Mouse (Mus musculus) intestine, embryonic 15.5 days (tissue): ENCODE measurements around the gene Slamf8. TPM values are rescaled to one million over a fixed set of nuclear protein-coding genes. Genes with fewer than 3 reads are reported as not detected.

ENCODE experiments used
- ATAC-seq: fragments of 200-750 bp; cut with Nextera tagmentation; 2 replicates; pipeline ENCODE4 v1.8.0; 2017; ENCODE audit warnings: moderate TSS enrichment, moderate library complexity
- H3K27ac ChIP-seq: fragments of 300-500 bp; sonication (generic); 2 replicates; pipeline ENCODE4 v1.5.1; 2015; ENCODE audit warnings: mild to moderate bottlenecking, inconsistent platforms
- H3K27me3 ChIP-seq: fragments of 300-500 bp; sonication (generic); replicated peaks from 2 replicates; pipeline ENCODE4 v1.6.1; 2015; ENCODE audit warnings: inconsistent platforms
- H3K36me3 ChIP-seq: fragments of 300-500 bp; sonication (generic); 2 replicates; pipeline ENCODE4 v1.6.1; 2015; ENCODE audit warnings: inconsistent platforms
- H3K4me1 ChIP-seq: fragments of 300-500 bp; sonication (generic); replicated peaks from 2 replicates; pipeline ENCODE4 v1.6.1; 2015; ENCODE audit warnings: inconsistent platforms
- H3K4me2 ChIP-seq: fragments of 300-500 bp; sonication (generic); replicated peaks from 2 replicates; pipeline ENCODE4 v1.6.1; 2015; ENCODE audit warnings: mild to moderate bottlenecking, inconsistent platforms
- H3K4me3 ChIP-seq: fragments of 300-500 bp; sonication (generic); replicated peaks from 2 replicates; pipeline ENCODE4 v1.5.1; 2015; ENCODE audit warnings: inconsistent platforms
- H3K9ac ChIP-seq: fragments of 300-500 bp; sonication (generic); 2 replicates; pipeline ENCODE4 v1.6.1; 2015; ENCODE audit warnings: inconsistent platforms
- H3K9me3 ChIP-seq: fragments of 300-500 bp; sonication (generic); 2 replicates; pipeline ENCODE4 v1.6.1; 2016; ENCODE audit warnings: inconsistent platforms
- WGBS: fragments of 180-500 bp; shearing (Covaris S2); methylation state at CpG from one replicate; pipeline ENCODE4 v1.1.7; 2015; 5-methylcytosine and 5-hydroxymethylcytosine counted together
- polyA plus RNA-seq: library from polyadenylated mRNA; unstranded; fragments of >200 nt; fragmentation: Nextera tagmentation; extraction: Ambion mirVana; gene quantifications from 2 replicates; pipeline ENCODE4 v1.2.1, GENCODE M21; 2015

Slamf8 gene
- 0.33 and 0.37 TPM in 2 replicates for polyA plus RNA-seq

- Histone ChIP-seq H3K9ac (no peak within 1 kb of the TSS), H3K27ac (no peak within 1 kb of the TSS), H3K4me2 (no peak within 1 kb of the TSS), H3K36me3 (no peaks in the 10 kb centered on the region), H3K4me3 (no peak within 1 kb of the TSS), H3K27me3 (no peaks in the 10 kb centered on the region; the same call in 1 of the 2 replicates), H3K9me3 (no peaks in the 10 kb centered on the region), H3K4me1 (no peaks in the 10 kb centered on the region)
- 70% methylated on average over 7 of the region's 7 CpGs for WGBS
- ATAC-seq, result no peak
Observed at GRCm38 (mm10) chr1:172590385-172590784, at the start of gene Slamf8. Slamf8 (minus strand) TSS chr1:172590568.

DNA sequence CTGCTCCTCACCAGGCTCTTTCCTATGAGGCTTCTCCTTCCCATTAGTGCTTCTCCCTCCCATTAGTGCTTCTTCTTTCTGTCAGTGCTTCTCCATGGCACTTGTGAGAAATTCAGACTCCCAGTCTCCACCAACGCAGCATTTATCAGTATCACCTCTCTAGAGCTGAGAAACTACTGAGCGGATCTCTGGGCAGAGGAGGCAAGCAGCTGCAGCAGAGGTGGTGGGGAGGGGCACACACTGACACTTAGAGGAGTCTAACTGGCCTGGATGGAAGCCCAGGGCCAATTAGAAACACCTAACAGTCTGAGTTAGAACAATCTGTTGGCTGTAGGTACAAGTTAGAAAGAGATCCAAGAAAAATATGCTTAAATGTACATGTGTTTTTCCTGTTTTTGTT lies 48.4 kb upstream of the Slamf8 start:
- H3K27ac ChIP-seq, result no peak overlapping the region
- H3K4me1 ChIP-seq, result peaks cover 4% of the 10 kb centered on the region; the same call in 1 of the 2 replicates
- no peak overlapping the region for H3K4me2 ChIP-seq
- H3K4me3 ChIP-seq, result no peak overlapping the region
- no peaks in the 10 kb centered on the region for H3K36me3 ChIP-seq
- H3K9ac ChIP-seq, result no peak overlapping the region
- no peak for ATAC-seq
- H3K27me3 ChIP-seq, result no peaks in the 10 kb centered on the region
- WGBS, result 56% methylated on average over 2 of the region's 2 CpGs
- H3K9me3 ChIP-seq, result no peaks in the 10 kb centered on the region

DNA sequence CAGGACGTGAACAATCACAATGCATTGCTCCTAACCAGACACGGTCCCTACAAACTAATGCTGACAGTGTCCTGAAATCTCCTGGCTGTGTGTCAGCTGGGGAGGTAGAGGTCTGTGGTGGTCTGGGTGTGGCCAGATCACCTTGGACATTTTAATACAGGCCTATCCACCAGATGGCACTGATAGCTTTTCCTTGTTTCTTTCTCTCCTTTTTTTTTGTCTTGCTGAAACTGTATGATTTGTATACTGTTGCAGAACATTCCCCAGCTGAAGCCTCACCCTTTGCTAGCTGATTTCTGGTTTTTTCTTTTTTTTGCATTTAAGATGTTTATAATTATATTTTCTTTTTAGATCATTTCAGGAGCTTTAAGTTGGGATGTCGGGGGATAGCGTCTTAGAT lies 47.4 kb upstream of the Slamf8 start:
- no peak overlapping the region for H3K4me3 ChIP-seq
- no peak overlapping the region for H3K27ac ChIP-seq
- no peak overlapping the region for H3K9ac ChIP-seq
- H3K9me3 ChIP-seq, result no peaks in the 10 kb centered on the region
- WGBS, result 58% methylated on average over 4 of the region's 4 CpGs
- H3K36me3 ChIP-seq, result no peaks in the 10 kb centered on the region
- peaks cover 4% of the 10 kb centered on the region; the same call in 1 of the 2 replicates for H3K4me1 ChIP-seq
- no peak for ATAC-seq
- H3K4me2 ChIP-seq, result no peak overlapping the region
- H3K27me3 ChIP-seq, result no peaks in the 10 kb centered on the region

GRCm38 (mm10) chr1:172636266-172636665 lies 45.9 kb upstream of the Slamf8 start:
- H3K36me3 ChIP-seq, result no peaks in the 10 kb centered on the region
- H3K27ac ChIP-seq, result no peak overlapping the region
- no peak overlapping the region for H3K9ac ChIP-seq
- ATAC-seq, result no peak
- H3K4me1 ChIP-seq, result peaks cover 11% of the 10 kb centered on the region
- H3K27me3 ChIP-seq, result no peaks in the 10 kb centered on the region
- H3K9me3 ChIP-seq, result no peaks in the 10 kb centered on the region
- no peak overlapping the region for H3K4me2 ChIP-seq
- H3K4me3 ChIP-seq, result no peak overlapping the region
- 74% methylated on average over 5 of the region's 5 CpGs for WGBS

DNA sequence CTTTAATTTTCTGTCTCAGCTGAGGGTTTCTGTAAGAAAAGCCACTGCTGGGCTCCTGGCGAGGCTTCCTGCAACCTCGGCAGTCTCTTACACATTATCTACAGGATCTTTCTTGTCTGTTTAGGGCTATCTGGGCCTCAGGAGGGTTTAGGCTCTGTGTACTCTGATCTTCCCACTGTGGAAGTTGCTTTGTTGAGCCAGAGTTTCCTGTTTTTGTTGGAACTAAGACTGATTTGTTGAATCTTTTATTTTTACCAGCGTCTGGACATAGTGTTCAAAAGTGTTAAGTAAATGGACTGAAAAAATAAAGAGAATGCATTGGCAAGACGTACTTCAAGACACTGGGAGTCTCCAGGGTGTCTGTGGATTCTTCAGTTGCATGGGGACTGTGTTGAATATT lies 44.9 kb upstream of the Slamf8 start:
- no peak overlapping the region for H3K4me3 ChIP-seq
- H3K4me2 ChIP-seq, result no peak overlapping the region
- no peaks in the 10 kb centered on the region for H3K9me3 ChIP-seq
- no peaks in the 10 kb centered on the region for H3K36me3 ChIP-seq
- 45% methylated on average over 4 of the region's 4 CpGs for WGBS
- H3K27ac ChIP-seq, result 0 out of 2 replicates have a peak overlapping the region, but pooled peaks have one; percentile 13
- no peak for ATAC-seq
- peaks cover 11% of the 10 kb centered on the region for H3K4me1 ChIP-seq
- H3K27me3 ChIP-seq, result no peaks in the 10 kb centered on the region
- no peak overlapping the region for H3K9ac ChIP-seq

DNA sequence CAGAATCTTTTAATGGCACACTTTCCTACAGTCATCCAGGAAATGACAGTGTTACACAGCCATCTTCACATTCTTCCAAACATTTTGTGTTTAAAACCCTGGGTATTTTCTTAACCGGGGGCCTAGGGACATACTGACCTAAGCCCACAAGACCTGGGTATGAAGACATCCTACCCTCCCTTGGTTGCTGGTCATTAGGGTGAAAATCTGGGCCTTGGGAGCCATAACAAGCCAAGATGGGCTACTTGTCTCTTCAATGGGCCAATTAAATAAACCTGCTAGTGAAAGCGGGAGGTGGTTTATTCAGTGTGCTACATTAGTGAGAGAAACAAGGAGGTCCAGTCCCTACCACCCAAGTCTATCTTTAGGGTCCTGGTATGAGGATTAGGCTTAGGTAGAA lies 43.8 kb upstream of the Slamf8 start:
- WGBS, result 86% methylated on average over 2 of the region's 2 CpGs
- no peak for ATAC-seq
- no peak overlapping the region for H3K27ac ChIP-seq

DNA sequence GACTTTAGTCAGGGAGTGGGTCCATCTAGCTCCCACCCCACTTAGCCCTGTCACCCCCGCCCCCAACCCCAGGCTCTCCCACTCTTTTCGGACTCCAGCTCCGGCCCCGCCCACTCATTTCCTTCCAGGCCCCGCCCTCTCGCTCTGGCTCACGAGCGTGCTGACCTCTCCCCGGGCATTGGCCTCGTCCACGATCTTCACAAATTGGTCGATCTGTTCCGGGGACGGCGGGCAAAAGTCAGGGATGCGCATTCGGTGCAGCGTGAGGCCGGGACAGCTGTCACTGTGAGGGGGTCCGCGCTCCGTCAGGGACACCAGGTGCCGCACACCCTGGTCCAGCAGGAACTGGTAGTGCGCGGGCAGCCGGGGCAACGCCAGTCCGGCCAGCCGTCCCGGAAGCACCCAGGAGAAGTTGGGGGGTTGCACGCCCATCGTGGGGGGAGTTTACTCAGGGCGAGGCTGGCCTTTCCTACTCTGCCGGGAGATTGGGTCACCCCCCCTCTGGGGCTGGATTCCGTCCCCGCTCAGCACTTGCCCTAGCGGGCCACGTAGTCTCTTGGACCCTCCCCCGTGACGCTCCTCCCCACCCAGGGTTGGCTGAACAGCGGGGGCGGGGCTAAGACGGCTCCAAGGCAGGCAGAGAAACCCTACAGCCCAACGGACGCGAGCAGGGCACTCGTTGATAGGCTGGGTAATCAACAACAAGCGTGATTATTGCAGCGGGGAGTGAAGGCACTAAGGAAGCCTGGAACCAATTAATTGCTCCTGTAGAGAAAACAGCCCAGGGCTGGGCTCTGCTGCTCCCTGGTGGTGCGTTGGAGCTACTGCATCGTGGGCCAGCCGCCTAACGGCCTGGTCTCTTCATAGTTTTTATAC lies 42.3 kb upstream of the Slamf8 start, which contains the start of gene Dusp23:
Gene Dusp23, minus strand, starts transcription at position 512 of the 876 bp plus-strand sequence.
- H3K9ac ChIP-seq, result peak within 1 kb of the TSS; percentile 91
- peak; percentile 100 for ATAC-seq
- H3K27me3 ChIP-seq, result no peaks in the 10 kb centered on the region
- peaks cover 11% of the 10 kb centered on the region for H3K4me1 ChIP-seq
- peak within 1 kb of the TSS; percentile 80 for H3K4me2 ChIP-seq
- H3K4me3 ChIP-seq, result peak within 1 kb of the TSS; percentile 76
- H3K9me3 ChIP-seq, result no peaks in the 10 kb centered on the region
- H3K36me3 ChIP-seq, result no peaks in the 10 kb centered on the region
- WGBS, result under 1% methylated on average over 53 of the region's 53 CpGs
- H3K27ac ChIP-seq, result peak within 1 kb of the TSS; percentile 88

More for the DNA sequence above, 43.8 kb upstream of the Slamf8 start:
- no peak overlapping the region for H3K4me2 ChIP-seq
- H3K4me1 ChIP-seq, result peaks cover 11% of the 10 kb centered on the region
- H3K9me3 ChIP-seq, result no peaks in the 10 kb centered on the region
- H3K4me3 ChIP-seq, result no peak overlapping the region
- H3K9ac ChIP-seq, result no peak overlapping the region
- no peaks in the 10 kb centered on the region for H3K27me3 ChIP-seq
- no peaks in the 10 kb centered on the region for H3K36me3 ChIP-seq

DNA sequence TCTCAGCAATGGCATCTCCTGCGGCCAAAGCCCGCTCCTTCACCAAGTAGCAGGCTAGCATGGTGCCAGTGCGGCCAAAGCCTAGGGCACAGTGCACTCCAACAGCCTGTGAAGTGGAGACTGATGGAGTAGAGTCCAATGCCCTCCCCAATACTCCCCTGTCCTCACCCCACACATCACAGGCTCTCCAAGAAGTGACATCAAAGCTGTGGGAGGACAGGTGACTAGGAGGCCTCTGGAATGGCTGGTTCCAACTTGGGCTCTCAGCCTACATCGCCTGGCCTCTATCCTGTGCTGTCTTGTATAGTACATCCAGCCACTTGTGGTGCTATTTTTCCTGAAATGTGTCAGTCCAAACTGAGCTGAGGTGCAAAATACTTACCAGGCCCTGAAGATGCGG lies 41.4 kb upstream of the Slamf8 start:
- Histone ChIP-seq H3K9me3 (no peaks in the 10 kb centered on the region), H3K36me3 (no peaks in the 10 kb centered on the region), H3K27me3 (no peaks in the 10 kb centered on the region), H3K27ac (no peak overlapping the region), H3K4me3 (no peak overlapping the region), H3K4me2 (no peak overlapping the region), H3K9ac (no peak overlapping the region), H3K4me1 (peaks cover 11% of the 10 kb centered on the region)
- 89% methylated on average over 5 of the region's 5 CpGs for WGBS
- no peak for ATAC-seq

GRCm38 (mm10) chr1:172629831-172630230 lies 39.5 kb upstream of the Slamf8 start:
- no peaks in the 10 kb centered on the region for H3K9me3 ChIP-seq
- H3K27me3 ChIP-seq, result no peaks in the 10 kb centered on the region
- no peak overlapping the region for H3K9ac ChIP-seq
- ATAC-seq, result no peak
- 53% methylated on average over 7 of the region's 7 CpGs for WGBS
- no peak overlapping the region for H3K4me3 ChIP-seq
- no peak overlapping the region for H3K27ac ChIP-seq
- H3K4me2 ChIP-seq, result no peak overlapping the region
- H3K36me3 ChIP-seq, result no peaks in the 10 kb centered on the region
- peaks cover 8% of the 10 kb centered on the region for H3K4me1 ChIP-seq

DNA sequence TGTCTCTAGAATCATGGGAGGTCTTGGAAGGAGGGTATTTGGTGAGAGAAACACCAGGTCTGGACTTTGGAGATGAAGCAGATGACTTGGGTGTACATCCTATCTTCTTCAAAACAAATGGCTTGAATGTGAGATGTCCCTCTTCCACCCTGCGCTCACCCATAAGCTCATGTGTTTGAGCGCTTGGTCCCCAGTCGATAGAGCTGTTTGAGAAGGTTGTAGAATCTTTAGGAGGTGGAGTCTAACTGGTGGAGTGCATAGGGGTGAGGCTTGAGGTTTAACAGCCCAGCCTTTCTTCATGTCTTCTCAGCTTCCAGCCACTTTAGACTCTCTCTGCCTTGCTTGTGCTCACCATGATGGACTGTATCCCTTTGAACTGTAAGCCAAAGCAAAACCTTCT lies 35.9 kb upstream of the Slamf8 start:
- WGBS, result 98% methylated on average over 3 of the region's 3 CpGs
- H3K4me3 ChIP-seq, result no peak overlapping the region
- H3K4me1 ChIP-seq, result no peaks in the 10 kb centered on the region
- H3K27ac ChIP-seq, result no peak overlapping the region
- no peak overlapping the region for H3K4me2 ChIP-seq
- no peak for ATAC-seq
- H3K9me3 ChIP-seq, result no peaks in the 10 kb centered on the region
- no peaks in the 10 kb centered on the region for H3K27me3 ChIP-seq
- H3K36me3 ChIP-seq, result no peaks in the 10 kb centered on the region
- no peak overlapping the region for H3K9ac ChIP-seq

DNA sequence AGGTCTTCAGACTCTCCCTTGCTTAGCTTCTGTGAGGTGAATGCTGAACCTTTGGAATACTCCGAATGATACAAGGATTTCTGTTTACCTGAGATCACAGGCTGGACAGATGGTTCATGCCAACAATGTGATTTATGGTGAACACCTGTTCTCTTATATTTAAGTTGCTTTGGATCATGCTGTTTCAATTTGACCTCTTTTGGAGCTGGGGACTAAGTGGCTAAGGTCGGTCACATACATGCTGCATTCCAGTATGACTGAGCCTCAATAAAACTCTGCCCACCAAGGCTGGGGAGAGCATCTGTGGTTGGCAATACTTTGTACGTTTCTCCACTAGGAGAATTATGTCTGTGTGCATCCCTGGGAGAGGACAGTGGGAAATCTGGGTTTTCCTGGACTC lies 33.7 kb upstream of the Slamf8 start:
- Histone ChIP-seq H3K27me3 (no peaks in the 10 kb centered on the region), H3K9me3 (no peaks in the 10 kb centered on the region), H3K9ac (no peak overlapping the region), H3K4me1 (no peaks in the 10 kb centered on the region), H3K27ac (no peak overlapping the region), H3K36me3 (no peaks in the 10 kb centered on the region), H3K4me2 (no peak overlapping the region), H3K4me3 (no peak overlapping the region)
- WGBS, result 60% methylated on average over 3 of the region's 3 CpGs
- no peak for ATAC-seq

DNA sequence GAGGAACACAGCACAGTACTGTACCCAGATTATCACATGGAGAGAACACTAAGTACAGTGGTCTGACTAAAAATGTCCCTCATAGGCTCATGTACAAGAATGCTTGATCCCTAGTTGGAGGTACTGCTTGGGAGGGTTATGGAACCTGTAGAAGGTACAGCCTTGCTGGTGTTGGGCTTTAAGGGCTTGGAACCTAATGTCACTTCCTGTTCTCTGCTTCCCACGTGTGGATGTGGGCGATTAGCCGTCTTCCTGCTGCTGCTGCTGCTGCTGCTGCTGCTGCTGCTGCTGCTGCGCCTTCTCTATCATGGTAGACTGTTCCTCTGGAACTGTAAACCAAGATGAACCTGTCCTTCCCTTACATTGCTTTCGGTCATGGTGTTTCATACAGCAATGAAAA lies 33.2 kb upstream of the Slamf8 start:
- no peak overlapping the region for H3K4me3 ChIP-seq
- H3K9ac ChIP-seq, result no peak overlapping the region
- H3K27ac ChIP-seq, result no peak overlapping the region
- no peaks in the 10 kb centered on the region for H3K9me3 ChIP-seq
- ATAC-seq, result no peak
- H3K27me3 ChIP-seq, result no peaks in the 10 kb centered on the region
- 61% methylated on average over 5 of the region's 5 CpGs for WGBS
- H3K36me3 ChIP-seq, result no peaks in the 10 kb centered on the region
- no peak overlapping the region for H3K4me2 ChIP-seq
- H3K4me1 ChIP-seq, result no peaks in the 10 kb centered on the region

GRCm38 (mm10) chr1:172619235-172619634 lies 28.9 kb upstream of the Slamf8 start:
- no peaks in the 10 kb centered on the region for H3K36me3 ChIP-seq
- H3K4me2 ChIP-seq, result no peak overlapping the region
- H3K9me3 ChIP-seq, result no peaks in the 10 kb centered on the region
- H3K27me3 ChIP-seq, result no peaks in the 10 kb centered on the region
- ATAC-seq, result peak; percentile 68; the same call in 1 of the 2 replicates
- no peak overlapping the region for H3K4me3 ChIP-seq
- 15% methylated on average over 7 of the region's 7 CpGs for WGBS
- H3K27ac ChIP-seq, result no peak overlapping the region
- H3K9ac ChIP-seq, result no peak overlapping the region
- H3K4me1 ChIP-seq, result peaks cover 4% of the 10 kb centered on the region; the same call in 1 of the 2 replicates
